Mouse (Mus musculus): ENCODE results near the gene Rcor3. TPM values are rescaled to one million over a fixed set of nuclear protein-coding genes. Genes with fewer than 3 reads are reported as not detected.

The Rcor3 gene
- total RNA-seq, 2 experiments from 2014 or later: 15.7 to 22.4 TPM

DNA sequence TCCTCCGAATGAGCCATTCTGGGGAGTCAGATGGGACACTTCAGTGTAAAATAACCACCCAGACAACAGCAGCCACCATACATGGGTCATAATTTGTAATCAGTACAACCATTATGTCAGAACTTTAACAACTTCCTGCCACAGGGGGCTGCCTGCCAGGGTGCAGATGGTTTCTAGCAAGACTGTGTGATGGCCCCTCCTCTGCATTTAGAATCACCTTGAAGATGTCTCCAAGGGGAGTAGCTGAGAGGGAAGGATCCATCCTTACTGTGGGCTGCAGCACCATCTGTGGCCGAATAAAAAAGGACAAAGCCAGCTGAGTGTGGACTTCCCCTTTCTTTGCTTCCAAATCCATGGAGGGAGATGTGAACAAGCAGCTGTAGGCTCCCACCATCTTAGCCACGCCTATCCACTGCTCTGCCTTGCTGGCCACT, 67.2 kb downstream of the Rcor3 start:
- peak; percentile 85 for ATAC-seq (ENCODE audit: poor library complexity, severe bottlenecking)

DNA sequence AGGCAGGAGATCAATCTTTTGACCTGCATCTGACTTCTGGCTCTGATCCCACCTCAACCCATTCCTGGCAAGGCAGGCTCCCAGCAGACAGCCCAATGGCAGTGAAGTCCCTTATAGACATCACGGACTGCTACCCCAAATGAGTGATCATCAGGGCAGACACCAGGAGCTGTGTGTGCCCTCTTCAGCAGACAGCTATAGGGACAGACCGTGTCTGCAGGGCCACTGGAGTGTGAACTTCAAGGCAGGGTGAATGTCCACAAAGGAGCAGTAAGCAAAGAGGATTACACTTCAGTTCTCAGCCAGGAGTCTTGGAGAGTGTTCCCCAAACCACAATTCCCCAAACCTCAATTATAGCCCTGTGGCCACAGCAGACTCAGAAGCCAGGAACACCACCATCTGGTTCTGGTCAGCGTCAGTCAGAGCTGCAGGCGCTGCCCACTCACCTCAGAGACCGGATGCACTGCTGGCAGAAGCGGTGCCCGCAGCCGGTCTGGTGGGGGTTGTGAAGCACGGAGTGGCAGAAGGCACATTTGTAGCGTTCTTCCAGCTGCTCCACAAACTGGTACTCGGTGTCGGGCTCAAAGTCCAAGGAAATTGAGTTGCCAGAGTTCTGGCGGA, 67.8 kb downstream of the Rcor3 start:
- peak; percentile 79 for ATAC-seq (ENCODE audit: poor library complexity, severe bottlenecking)

DNA sequence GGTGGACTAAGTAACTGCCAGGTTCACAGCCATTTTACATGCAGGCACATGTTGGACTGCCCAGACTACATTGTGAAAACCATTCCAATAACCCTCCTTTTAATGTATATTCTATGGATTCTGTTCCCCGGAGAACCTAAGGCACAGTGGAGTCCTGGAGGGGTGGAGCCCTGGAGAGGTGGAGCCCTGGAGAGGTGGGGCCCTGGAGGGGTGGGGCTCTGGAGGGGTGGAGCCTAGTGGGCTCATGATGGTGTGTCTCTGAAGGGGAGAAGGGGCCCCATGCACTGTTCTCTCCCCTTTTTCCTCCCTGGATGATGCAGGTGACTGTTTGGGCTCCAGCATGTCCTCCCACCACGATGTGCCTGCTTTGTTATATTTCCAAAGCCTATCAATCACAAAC, 69.7 kb downstream of the Rcor3 start:
- no peak for ATAC-seq (ENCODE audit: poor library complexity, severe bottlenecking)

DNA sequence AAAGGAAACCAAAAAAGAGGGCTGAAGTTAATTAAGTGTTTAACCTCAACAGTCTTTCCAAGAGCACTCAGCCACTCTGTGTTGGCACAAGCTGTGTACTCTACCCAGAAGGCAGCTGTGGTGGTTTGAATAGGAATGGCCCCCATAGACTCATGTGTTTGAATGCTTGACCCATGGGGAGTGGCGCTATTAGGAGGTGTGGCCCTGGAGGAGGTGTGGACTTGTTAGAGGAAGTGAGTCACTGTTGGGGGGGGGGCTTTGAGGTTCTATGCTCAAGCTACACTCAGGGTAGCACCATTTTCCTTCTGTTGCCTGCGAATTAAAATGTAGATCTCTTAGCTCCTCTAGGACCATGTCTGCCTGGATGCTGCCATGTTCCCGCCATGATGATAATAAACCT, 70.9 kb downstream of the Rcor3 start:
- ATAC-seq (ENCODE audit: poor library complexity, severe bottlenecking): no peak

DNA sequence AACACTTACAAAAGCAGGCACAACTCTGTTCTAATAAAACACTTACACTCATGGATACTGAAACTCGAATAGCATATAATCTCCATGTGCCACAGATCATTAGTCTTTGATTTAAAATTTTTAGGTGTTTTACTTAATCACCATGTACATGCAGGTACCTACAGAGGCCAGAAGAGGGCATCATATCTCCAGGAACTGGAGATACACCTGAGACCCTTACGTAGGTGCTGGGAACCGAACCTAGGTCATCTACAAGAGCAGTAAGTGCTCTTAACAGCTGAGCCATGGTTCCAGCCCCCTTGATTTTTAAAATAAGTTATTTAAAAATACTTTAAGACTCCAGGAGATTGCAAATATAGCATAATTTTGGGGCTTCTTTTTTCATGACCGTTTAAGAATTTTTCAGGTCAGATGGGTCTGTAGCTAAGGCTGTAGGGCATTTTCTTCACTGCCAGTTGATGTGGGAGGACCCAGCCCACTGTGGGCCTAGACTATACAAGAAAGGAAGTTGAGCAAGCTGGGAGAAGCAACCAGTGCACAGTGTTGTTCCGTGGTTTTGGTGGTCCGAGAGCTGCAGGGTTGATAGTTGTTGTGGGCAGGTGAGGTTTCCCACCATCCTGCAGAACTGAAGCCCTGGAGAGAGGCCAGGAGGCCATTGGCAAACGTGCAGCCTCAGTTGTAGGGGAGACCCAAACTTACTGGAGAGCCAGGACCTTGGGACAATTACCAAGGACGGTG, 74.5 kb downstream of the Rcor3 start:
- ATAC-seq (ENCODE audit: poor library complexity, severe bottlenecking): no peak

DNA sequence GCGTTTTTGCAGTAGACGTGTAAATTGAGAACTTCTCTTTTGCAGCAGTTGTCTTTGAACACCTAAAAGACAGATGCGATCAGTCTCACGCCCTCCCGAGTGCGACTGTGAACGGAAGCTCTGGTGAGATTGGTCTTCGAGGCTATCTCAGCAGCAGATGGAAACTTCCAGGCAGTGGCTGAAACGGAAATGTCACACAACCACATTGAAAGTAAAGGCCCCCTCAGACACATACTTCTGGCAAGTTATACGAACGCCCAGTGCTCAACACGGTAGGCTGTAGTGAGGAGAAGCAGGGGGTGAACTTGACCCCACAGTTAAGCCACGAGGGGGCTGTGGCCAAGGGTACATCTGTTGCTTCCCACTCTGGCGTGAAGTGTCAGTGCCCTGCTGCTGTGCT, 75.2 kb downstream of the Rcor3 start:
- ATAC-seq (ENCODE audit: poor library complexity, severe bottlenecking): peak; percentile 68

DNA sequence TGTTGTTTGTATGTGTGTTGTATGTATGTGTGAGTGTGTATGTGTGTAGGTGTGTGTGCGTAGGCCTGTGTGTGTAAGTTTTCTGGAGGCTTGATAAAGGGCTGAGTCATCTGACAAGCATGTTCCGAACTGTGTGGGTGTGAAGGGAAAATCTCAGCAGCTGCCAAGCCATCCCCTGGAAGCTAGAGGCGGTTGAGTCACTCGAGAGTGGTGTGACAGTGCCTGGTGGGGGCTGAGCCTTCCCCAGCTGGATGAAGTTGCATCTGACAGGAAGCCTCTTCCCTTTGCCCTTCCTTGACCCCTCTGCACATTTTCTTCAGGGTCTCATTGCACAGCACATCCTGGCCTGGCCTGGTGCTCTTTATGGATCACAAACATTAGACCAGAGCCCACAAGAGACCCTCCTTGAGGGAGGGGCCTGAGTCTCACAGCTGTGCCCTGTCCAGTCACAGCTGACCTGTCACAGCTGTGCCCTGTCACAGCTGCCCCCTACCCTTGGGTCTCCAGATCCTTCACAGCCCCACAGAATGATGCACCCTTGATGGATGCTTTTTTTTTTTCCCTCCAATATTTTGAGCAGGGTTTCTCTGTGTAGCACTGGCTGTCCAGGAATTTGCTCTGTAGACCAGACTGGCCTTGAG, 76.1 kb downstream of the Rcor3 start:
- ATAC-seq (ENCODE audit: poor library complexity, severe bottlenecking): no peak

DNA sequence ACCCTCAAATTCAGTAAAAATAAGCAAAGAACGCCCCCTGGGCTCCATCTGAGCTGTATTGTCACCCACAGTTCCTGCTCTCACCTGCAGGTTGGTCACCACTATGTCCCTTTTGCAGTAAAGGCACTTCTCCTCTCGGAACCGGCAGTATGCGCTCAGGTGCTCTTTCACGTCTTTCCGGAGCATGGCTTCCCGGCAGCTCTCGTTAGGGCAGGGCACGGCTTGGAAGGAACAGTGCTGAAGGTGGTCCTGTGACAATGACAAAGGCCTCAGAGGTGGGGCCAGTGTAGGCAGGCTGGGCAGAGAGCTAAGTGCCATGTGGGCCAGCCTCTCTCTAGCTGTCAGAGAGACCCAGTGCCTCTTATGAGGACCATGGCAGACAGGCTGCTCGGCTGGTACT, 79.0 kb downstream of the Rcor3 start:
- ATAC-seq (ENCODE audit: poor library complexity, severe bottlenecking): no peak

DNA sequence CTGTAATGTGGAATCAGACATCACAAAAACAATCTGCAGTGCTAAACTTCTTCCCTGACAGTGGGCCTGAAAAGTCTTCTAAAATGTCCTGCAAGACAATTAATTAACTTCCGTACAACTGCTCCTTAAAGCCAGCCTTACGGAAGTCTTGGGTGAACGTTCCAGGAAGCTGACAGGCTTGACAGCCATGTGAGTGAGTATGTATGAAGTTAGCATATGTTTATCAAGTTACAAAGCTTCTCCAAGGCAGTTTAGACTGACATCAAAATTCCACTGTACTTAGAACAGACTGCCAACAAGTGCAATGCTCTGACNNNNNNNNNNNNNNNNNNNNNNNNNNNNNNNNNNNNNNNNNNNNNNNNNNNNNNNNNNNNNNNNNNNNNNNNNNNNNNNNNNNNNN, 84.1 kb downstream of the Rcor3 start:
- ATAC-seq (ENCODE audit: poor library complexity, severe bottlenecking): no peak

DNA sequence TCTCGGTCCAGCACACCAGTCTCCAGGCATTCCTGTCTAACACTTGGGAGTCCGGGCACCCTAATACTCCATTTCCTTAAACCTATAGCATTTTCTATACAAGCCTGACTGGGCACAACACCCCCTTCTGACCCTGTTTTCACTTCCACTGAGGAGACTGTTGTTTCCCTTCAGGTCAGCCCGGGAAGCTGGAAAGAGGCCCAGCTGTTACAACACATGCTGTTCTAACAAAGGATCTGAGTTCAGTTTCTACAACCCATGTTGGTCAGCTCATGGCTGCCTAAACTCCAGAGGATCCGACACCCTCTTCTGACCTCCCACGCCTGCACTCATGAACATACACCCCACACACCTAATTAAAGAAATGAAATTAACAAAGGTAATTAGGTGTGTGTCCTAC, 84.9 kb downstream of the Rcor3 start:
- ATAC-seq (ENCODE audit: poor library complexity, severe bottlenecking): no peak

DNA sequence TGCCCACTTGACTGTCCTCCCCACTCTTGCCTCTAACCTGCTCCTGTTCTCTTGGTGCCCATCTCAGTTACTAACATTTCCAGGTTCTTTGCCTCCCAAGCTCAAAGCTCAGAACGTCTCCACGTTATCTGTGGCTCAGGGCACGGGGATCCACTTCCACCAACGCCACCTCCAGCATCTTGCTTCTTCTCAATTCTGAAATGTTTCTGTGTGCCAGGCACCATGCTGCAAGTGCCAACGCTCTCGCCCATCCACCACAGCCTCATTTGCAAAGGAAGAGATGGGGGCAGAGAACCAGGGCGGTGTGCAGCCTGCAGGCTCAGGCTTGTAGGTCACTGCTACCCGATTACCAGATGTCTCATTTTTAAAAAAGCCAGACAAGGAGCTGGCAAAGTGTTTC, 85.4 kb downstream of the Rcor3 start:
- no peak for ATAC-seq (ENCODE audit: poor library complexity, severe bottlenecking)

Other genes starting within 250 kb of the Rcor3 start
- 10.1 TPM in 2 replicates for gene Slc30a1, start 231.3 kb downstream of the Rcor3 start, total RNA-seq (2015)
- 11.2 and 12.1 TPM in 2 replicates for gene Slc30a1, start 231.3 kb downstream of the Rcor3 start, total RNA-seq (2017)
- 0.18 and 0.38 TPM in 2 replicates for gene Rd3, start 160.7 kb downstream of the Rcor3 start, total RNA-seq (2015)
- 0.22 TPM in 1 of 2 replicates, not detected in the other for gene Rd3, start 160.7 kb downstream of the Rcor3 start, total RNA-seq (2017)
- gene Traf5, start 45.5 kb downstream of the Rcor3 start, total RNA-seq (2015): 26.7 and 33.1 TPM in 2 replicates
- gene Traf5, start 45.5 kb downstream of the Rcor3 start, total RNA-seq (2017): 15.8 and 18.9 TPM in 2 replicates
- not detected in 2 replicates for gene Kcnh1, start 52.7 kb upstream of the Rcor3 start, total RNA-seq (2015)
- gene Kcnh1, start 52.7 kb upstream of the Rcor3 start, total RNA-seq (2017): not detected in 2 replicates

Measured in megakaryocyte, adult 5-6 weeks (primary cell).